Comparison of ENCODE assay signal across 18 mouse cellular contexts in the genomic region with DNA sequence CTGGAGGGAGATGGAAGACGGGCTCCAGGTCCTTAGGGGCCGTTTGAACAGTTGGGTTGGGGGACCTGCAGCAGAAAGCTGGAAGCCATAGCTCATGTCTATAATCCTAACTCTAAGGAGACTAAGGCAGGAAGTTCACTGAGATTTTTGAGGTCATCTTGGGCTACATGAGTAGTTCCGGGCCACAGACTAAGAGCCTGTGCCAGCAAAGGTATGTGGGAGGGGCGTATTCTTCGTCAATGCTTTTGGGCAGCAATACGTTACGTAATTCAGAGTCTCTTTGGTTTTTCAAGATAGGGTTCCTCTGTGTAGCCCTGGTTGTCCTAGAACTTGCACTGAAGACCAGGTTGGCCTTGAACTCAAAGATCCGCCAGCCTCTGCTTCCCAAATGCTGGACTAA. TPM values are rescaled to one million over a fixed set of nuclear protein-coding genes. Genes with fewer than 3 reads are reported as not detected.
DNase-seq lines count a peak whose midpoint lies in the region; ATAC-seq and TF ChIP-seq lines count a peak whose summit lies in the region.
"Had no signal": no experiment of that assay in that cellular context is flagged by ENCODE, and none has a peak within 500 bp of the region (broad histone marks: within the 10 kb centered on the region; RNA-seq: fewer than 3 reads in every experiment).

No protein-coding gene starts in this region.

- peak overlapping the region; percentile 97 for H3K27ac ChIP-seq in heart, embryonic 12.5 days (ENCODE audit: poor library complexity, severe bottlenecking)
- H3K27ac ChIP-seq in midbrain, embryonic 10.5 days (replicated peaks) = peak overlapping the region; percentile 60
- no peak overlapping the region for H3K27ac ChIP-seq in midbrain, embryonic 14.5 days (replicated peaks; ENCODE audit: low read depth, low read length)
- H3K27ac ChIP-seq in heart, postnatal 0 days (ENCODE audit: low read depth) = peak overlapping the region; percentile 89
- peak overlapping the region; percentile 58 for H3K27ac ChIP-seq in liver, postnatal 0 days (ENCODE audit: low read depth)
- H3K27ac ChIP-seq: forebrain, embryonic 15.5 days; hindbrain, embryonic 13.5 days; kidney, embryonic 15.5 days; limb, embryonic 15.5 days; midbrain, embryonic 12.5 days had no signal

- H3K36me3 ChIP-seq in heart, embryonic 12.5 days = no peaks in the 10 kb centered on the region
- H3K36me3 ChIP-seq in midbrain, embryonic 10.5 days = no peaks in the 10 kb centered on the region
- no peaks in the 10 kb centered on the region for H3K36me3 ChIP-seq in midbrain, embryonic 14.5 days (ENCODE audit: control insufficient read depth, insufficient read depth, low read length)
- H3K36me3 ChIP-seq in heart, postnatal 0 days (replicated peaks; ENCODE audit: control insufficient read depth, insufficient read depth, low read length) = no peaks in the 10 kb centered on the region
- no peaks in the 10 kb centered on the region for H3K36me3 ChIP-seq in liver, postnatal 0 days (replicated peaks; ENCODE audit: insufficient read depth, low read length)
- H3K36me3 ChIP-seq: forebrain, embryonic 15.5 days; hindbrain, embryonic 13.5 days; kidney, embryonic 15.5 days; limb, embryonic 15.5 days; midbrain, embryonic 12.5 days had no signal

- ATAC-seq in heart, embryonic 12.5 days (ENCODE audit: insufficient number of reproducible peaks, low FRiP score) = no peak
- ATAC-seq in midbrain, embryonic 14.5 days (ENCODE audit: low FRiP score, low TSS enrichment) = no peak
- no peak for ATAC-seq in heart, postnatal 0 days (ENCODE audit: insufficient read depth, low read depth)
- ATAC-seq in liver, postnatal 0 days = no peak
- ATAC-seq in activated CD4-positive, CD25-positive, alpha-beta regulatory T cell, adult 4 months = no peak
- ATAC-seq: forebrain, embryonic 15.5 days; intestine, embryonic 16.5 days had no signal

- peak overlapping the region; percentile 34; the same call in 1 of the 2 replicates for H3K4me2 ChIP-seq in heart, embryonic 12.5 days
- H3K4me2 ChIP-seq in midbrain, embryonic 14.5 days (ENCODE audit: low read length) = no peak overlapping the region
- no peak overlapping the region for H3K4me2 ChIP-seq in heart, postnatal 0 days (ENCODE audit: low read depth, low read length)
- peak overlapping the region; percentile 36; the same call in 1 of the 2 replicates for H3K4me2 ChIP-seq in liver, postnatal 0 days (ENCODE audit: low read depth, low read length)
- H3K4me2 ChIP-seq: forebrain, embryonic 15.5 days; hindbrain, embryonic 13.5 days; kidney, embryonic 15.5 days; limb, embryonic 15.5 days; midbrain, embryonic 12.5 days had no signal

- DNase-seq in heart, postnatal 25 days (ENCODE audit: low spot score) = no peak
- DNase-seq in midbrain, embryonic 10.5 days (ENCODE audit: low spot score) = no peak
- DNase-seq in midbrain, embryonic 14.5 days = no peak
- no peak for DNase-seq in heart, postnatal 0 days (ENCODE audit: low spot score)
- DNase-seq in liver, postnatal 0 days = no peak
- DNase-seq in right cerebral cortex, postnatal 10 days (ENCODE audit: low spot score in 2 of 2) = no peak
- DNase-seq: cerebellum, adult 11 months; cerebellum, postnatal 36 days; gastrocnemius, postnatal 10 days; thymus, postnatal 4 days had no signal

- no peak overlapping the region for H3K4me3 ChIP-seq in heart, embryonic 12.5 days
- H3K4me3 ChIP-seq in midbrain, embryonic 10.5 days = no peak overlapping the region
- H3K4me3 ChIP-seq in midbrain, embryonic 14.5 days (replicated peaks; ENCODE audit: low read depth, low read length) = no peak overlapping the region
- no peak overlapping the region for H3K4me3 ChIP-seq in heart, postnatal 0 days (ENCODE audit: low read depth, low read length)
- H3K4me3 ChIP-seq in liver, postnatal 0 days (ENCODE audit: low read depth, low read length) = no peak overlapping the region
- H3K4me3 ChIP-seq: forebrain, embryonic 15.5 days; hindbrain, embryonic 13.5 days; kidney, embryonic 15.5 days; limb, embryonic 15.5 days; midbrain, embryonic 12.5 days had no signal

- no peak for TF ChIP-seq EP300 in heart, postnatal 0 days (IDR thresholded peaks at IDR 0.05; ENCODE audit: low read depth)
- TF ChIP-seq EP300 in liver, postnatal 0 days (IDR thresholded peaks at IDR 0.05; ENCODE audit: low read depth) = no peak

- H3K9ac ChIP-seq in heart, embryonic 12.5 days = no peak overlapping the region
- no peak overlapping the region for H3K9ac ChIP-seq in midbrain, embryonic 14.5 days (replicated peaks; ENCODE audit: low read length)
- H3K9ac ChIP-seq in heart, postnatal 0 days (replicated peaks; ENCODE audit: low read depth, low read length) = no peak overlapping the region
- no peak overlapping the region for H3K9ac ChIP-seq in liver, postnatal 0 days (replicated peaks)
- H3K9ac ChIP-seq: forebrain, embryonic 15.5 days; hindbrain, embryonic 13.5 days; kidney, embryonic 15.5 days; limb, embryonic 15.5 days; midbrain, embryonic 12.5 days had no signal

- no peak for TF ChIP-seq CTCF in heart, postnatal 0 days (IDR thresholded peaks at IDR 0.05; ENCODE audit: low read depth)
- TF ChIP-seq CTCF in liver, postnatal 0 days (IDR thresholded peaks at IDR 0.05; ENCODE audit: low read depth) = no peak

- intact Hi-C loops in heart, postnatal 25 days (cut with DNase I) = no loop called here

- no peaks in the 10 kb centered on the region for H3K27me3 ChIP-seq in heart, embryonic 12.5 days (replicated peaks)
- H3K27me3 ChIP-seq in midbrain, embryonic 10.5 days (ENCODE audit: low read depth, poor library complexity, severe bottlenecking) = no peaks in the 10 kb centered on the region
- no peaks in the 10 kb centered on the region for H3K27me3 ChIP-seq in midbrain, embryonic 14.5 days (ENCODE audit: control insufficient read depth, insufficient read depth, low read length)
- no peaks in the 10 kb centered on the region for H3K27me3 ChIP-seq in heart, postnatal 0 days (ENCODE audit: control insufficient read depth, insufficient read depth, low read length)
- no peaks in the 10 kb centered on the region for H3K27me3 ChIP-seq in liver, postnatal 0 days (ENCODE audit: insufficient read depth, low read length)
- H3K27me3 ChIP-seq: forebrain, embryonic 15.5 days; hindbrain, embryonic 13.5 days; kidney, embryonic 15.5 days; limb, embryonic 15.5 days; midbrain, embryonic 12.5 days had no signal

- WGBS in heart, embryonic 12.5 days = 84% methylated on average over 8 of the region's 8 CpGs
- WGBS in midbrain, embryonic 10.5 days = 95% methylated on average over 8 of the region's 8 CpGs
- 95% methylated on average over 8 of the region's 8 CpGs for WGBS in midbrain, embryonic 14.5 days
- WGBS in heart, postnatal 0 days = 92% methylated on average over 8 of the region's 8 CpGs
- 75% methylated on average over 8 of the region's 8 CpGs for WGBS in liver, postnatal 0 days (ENCODE audit: insufficient replicate concordance)

- no peaks in the 10 kb centered on the region for H3K9me3 ChIP-seq in heart, embryonic 12.5 days (replicated peaks)
- no peaks in the 10 kb centered on the region for H3K9me3 ChIP-seq in midbrain, embryonic 10.5 days (replicated peaks)
- H3K9me3 ChIP-seq in midbrain, embryonic 14.5 days (ENCODE audit: control insufficient read depth, low read length) = no peaks in the 10 kb centered on the region
- H3K9me3 ChIP-seq in heart, postnatal 0 days (replicated peaks; ENCODE audit: control insufficient read depth, low read length) = no peaks in the 10 kb centered on the region
- no peaks in the 10 kb centered on the region for H3K9me3 ChIP-seq in liver, postnatal 0 days (ENCODE audit: low read length)
- H3K9me3 ChIP-seq: forebrain, embryonic 15.5 days; hindbrain, embryonic 13.5 days; kidney, embryonic 15.5 days; limb, embryonic 15.5 days had no signal

- peaks cover 64% of the 10 kb centered on the region for H3K4me1 ChIP-seq in heart, embryonic 12.5 days (replicated peaks)
- H3K4me1 ChIP-seq in midbrain, embryonic 10.5 days = peaks cover 57% of the 10 kb centered on the region
- H3K4me1 ChIP-seq in midbrain, embryonic 14.5 days (ENCODE audit: control insufficient read depth, insufficient read depth, low read length) = peaks cover 11% of the 10 kb centered on the region; the same call in 1 of the 2 replicates
- peaks cover 49% of the 10 kb centered on the region for H3K4me1 ChIP-seq in heart, postnatal 0 days (ENCODE audit: control insufficient read depth, insufficient read depth)
- peaks cover 45% of the 10 kb centered on the region for H3K4me1 ChIP-seq in liver, postnatal 0 days (ENCODE audit: insufficient read depth)

RNA-seq across cellular contexts. Expression of gene Pim1, which starts 57.9 kb away (rescaled TPM):
- polyA plus RNA-seq in heart, embryonic 12.5 days (2016; fragmentation: Nextera tagmentation; extraction: Ambion mirVana) = 25.1 and 27.0 TPM in 2 replicates
- 10 to 100 TPM; 22.1 to 32.7 TPM for total RNA-seq in heart, postnatal 25 days (2021)
- polyA plus RNA-seq in midbrain, embryonic 10.5 days (2016; fragmentation: Nextera tagmentation; extraction: Ambion mirVana) = 27.2 and 33.8 TPM in 2 replicates
- polyA plus RNA-seq in midbrain, embryonic 14.5 days (2014; fragmentation: Nextera tagmentation; extraction: Ambion mirVana) = 10.1 and 10.3 TPM in 2 replicates
- 58.4 and 81.0 TPM in 2 replicates for total RNA-seq in heart, postnatal 0 days (2014; rRNA removed; ENCODE audit: low replicate concordance)
- 28.6 and 29.2 TPM in 2 replicates for polyA plus RNA-seq in heart, postnatal 0 days (2015; fragmentation: Nextera tagmentation; extraction: Ambion mirVana)
- 35.6 and 57.1 TPM in 2 replicates for polyA plus RNA-seq in liver, postnatal 0 days (2015; fragmentation: Nextera tagmentation; extraction: Ambion mirVana)
- polyA plus RNA-seq in activated CD4-positive, CD25-positive, alpha-beta regulatory T cell, adult 4 months (2017; shearing (Covaris generic)) = 100 to 1,000 TPM; 291 to 376 TPM

Comparison
In these comparisons a context has a peak if more than half of its experiments do, and no peak if none do; other contexts are left out.
1. H3K4me2 ChIP-seq: peak in heart, embryonic 12.5 days (single experiment) and liver, postnatal 0 days (single experiment); none in midbrain, embryonic 14.5 days (single experiment) and heart, postnatal 0 days (single experiment).